Mouse (Mus musculus) gastrocnemius, postnatal 36 days (tissue): ENCODE measurements around the gene Morf4l1. TPM values are rescaled to one million over a fixed set of nuclear protein-coding genes. Genes with fewer than 3 reads are reported as not detected.
"Not testable (repeated sequence)": the region's sequence is repeated elsewhere in the genome, so short reads cannot be mapped to it uniquely, and the experiment has no call there.

Experiments
- DNase-seq, 2 experiments: peaks; one replicate each; pipeline ENCODE4 v3.0.0; 2022
- intact Hi-C: fragments of 180-260 bp; cut with DNase I; formaldehyde crosslinking; loops from one replicate; pipeline ENCODE4 v1.15.1; 2025
- total RNA-seq, 2 experiments: library from RNA; stranded (reverse); gene quantifications; 2 replicates each; pipeline ENCODE4 v1.2.3; 2021

Gene Morf4l1
- total RNA-seq, 2 experiments from 2014 or later = 167 to 169 TPM

GRCm38 (mm10) chr9:90069485-90069884, 45.1 kb downstream of the Morf4l1 start:
- intact Hi-C loops = no loop called here
- DNase-seq = no peak

- intact Hi-C loops = no loop called here
These were observed 45.8 kb downstream of the Morf4l1 start for GRCm38 (mm10) chr9:90068786-90069185.

GRCm38 (mm10) chr9:90067341-90067740, 47.2 kb downstream of the Morf4l1 start:
- DNase-seq = no peak
- intact Hi-C loops = no loop called here

More at GRCm38 (mm10) chr9:90068786-90069185, 45.8 kb downstream of the Morf4l1 start:
- no peak for DNase-seq

- DNase-seq, intact Hi-C loops: not testable (repeated sequence)
These were observed 53.6 kb downstream of the Morf4l1 start for GRCm38 (mm10) chr9:90060932-90061331.

GRCm38 (mm10) chr9:90060574-90060875, 54.0 kb downstream of the Morf4l1 start:
- intact Hi-C loops = no loop called here
- DNase-seq = no peak

- intact Hi-C loops = no loop called here
- no peak for DNase-seq
These were observed 54.6 kb downstream of the Morf4l1 start for GRCm38 (mm10) chr9:90059828-90060573.

- DNase-seq = no peak
- intact Hi-C loops = no loop called here
These were observed 57.9 kb downstream of the Morf4l1 start for GRCm38 (mm10) chr9:90056716-90057115.

- intact Hi-C loops = no loop called here
- DNase-seq = no peak
These were observed 58.7 kb downstream of the Morf4l1 start for GRCm38 (mm10) chr9:90055911-90056310.

- no peak for DNase-seq
- intact Hi-C loops = no loop called here
These were observed 59.2 kb downstream of the Morf4l1 start for GRCm38 (mm10) chr9:90055409-90055808.

- DNase-seq = peak; percentile 45 to 56
- intact Hi-C loops = no loop called here
These were observed 60.0 kb downstream of the Morf4l1 start for GRCm38 (mm10) chr9:90054371-90055145.

GRCm38 (mm10) chr9:90053852-90054251, 60.7 kb downstream of the Morf4l1 start, which contains the start of gene Ctsh:
TSS of gene Ctsh (plus strand) at chr9:90054152.
- DNase-seq = no peak
- intact Hi-C loops = no loop called here

- intact Hi-C loops = no loop called here
- no peak for DNase-seq
These were observed 66.5 kb downstream of the Morf4l1 start for GRCm38 (mm10) chr9:90047937-90048627.

- no peak for DNase-seq
- intact Hi-C loops = no loop called here
These were observed 69.4 kb downstream of the Morf4l1 start for GRCm38 (mm10) chr9:90045191-90045590.

- DNase-seq, intact Hi-C loops: not testable (repeated sequence)
These were observed 71.7 kb downstream of the Morf4l1 start for GRCm38 (mm10) chr9:90042906-90043305.

Other genes starting within 250 kb of the Morf4l1 start
- not detected for gene Rasgrf1, start 204.9 kb downstream of the Morf4l1 start, total RNA-seq
- 10 to 100 TPM; 12.2 to 13.2 TPM for gene Ctsh, start 60.6 kb downstream of the Morf4l1 start, total RNA-seq
- gene Adamts7, start 48.3 kb upstream of the Morf4l1 start, total RNA-seq = under 1 TPM; 0.84 to 0.91 TPM
- gene Tbc1d2b, start 156.0 kb upstream of the Morf4l1 start, total RNA-seq = 1 to 10 TPM; 5.1 to 5.6 TPM